Mouse (Mus musculus) MEL (cell line): ENCODE data around the gene Scamp5.

Experiments used
- CTCF ChIP-seq, 3 experiments: IDR thresholded peaks in 2 of 3; conservative IDR thresholded peaks in 1 of 3; 2 replicates each; pipeline ENCODE4 v1.5.1; 2011 to 2012; ENCODE audit warnings: low read length in 3 of 3, low read depth in 2 of 3, mild to moderate bottlenecking in 2 of 3, improper control_type of control experiment in 1 of 3, inconsistent platforms in 1 of 3, mixed read lengths in 1 of 3, moderate library complexity in 1 of 3; ENCODE audit not compliant: control insufficient read depth in 1 of 3, insufficient read depth in 1 of 3, poor library complexity in 1 of 3, severe bottlenecking in 1 of 3
- MXI1 ChIP-seq: IDR thresholded peaks from 2 replicates; pipeline ENCODE4 v1.6.1; 2011; ENCODE audit warnings: mild to moderate bottlenecking, low read depth, low read length, improper control_type of control experiment
- POLR2A ChIP-seq, 2 experiments: IDR thresholded peaks; 2 replicates each; pipeline ENCODE4 v1.6.1; 2011 to 2012; ENCODE audit warnings: low read length in 2 of 2, mild to moderate bottlenecking in 2 of 2, control low read depth in 1 of 2, improper control_type of control experiment in 1 of 2, low read depth in 1 of 2, moderate library complexity in 1 of 2; ENCODE audit not compliant: control insufficient read depth in 1 of 2, insufficient read depth in 1 of 2, poor library complexity in 1 of 2
- SIN3A ChIP-seq: IDR thresholded peaks from 2 replicates; pipeline ENCODE4 v1.6.1; 2012; ENCODE audit warnings: low read length, improper control_type of control experiment, inconsistent platforms

DNA sequence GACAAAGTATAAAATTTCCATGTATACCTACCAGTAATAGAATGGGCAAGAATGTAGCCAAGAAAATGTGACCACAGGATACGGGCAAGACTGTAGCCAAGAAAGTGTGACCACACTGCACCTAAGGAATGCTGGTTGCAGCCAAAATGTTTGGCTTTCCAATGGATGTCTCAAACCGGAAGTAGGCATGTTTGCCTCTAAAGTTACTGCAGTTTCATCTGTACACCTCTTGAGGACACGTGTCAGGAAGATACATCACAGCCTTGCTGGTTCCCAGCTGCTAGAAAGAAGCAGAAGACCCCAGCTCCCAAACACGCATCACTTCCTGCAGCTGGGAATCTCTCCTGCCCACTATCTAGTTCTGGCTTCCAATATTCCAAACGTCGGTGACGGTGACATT lies 28.8 kb downstream of the Scamp5 start:
- TF ChIP-seq POLR2A (IDR thresholded peaks at IDR 0.05; ENCODE audit: control insufficient read depth in 1 of 2, insufficient read depth in 1 of 2, low read depth in 1 of 2, low read length in 2 of 2, poor library complexity in 1 of 2) (no peak), SIN3A (no peak), CTCF (IDR thresholded peaks at IDR 0.05 in 2 of 3, conservative IDR thresholded peaks at IDR 0.05 in 1 of 3; ENCODE audit: control insufficient read depth in 1 of 3, insufficient read depth in 1 of 3, low read depth in 2 of 3, low read length in 3 of 3, poor library complexity in 1 of 3, severe bottlenecking in 1 of 3) (no peak), MXI1 (peak; percentile 87)
